24 mouse cellular contexts compared by ENCODE assay signal in genomic region chr12:76898141-76898540, GRCm38 (mm10).
"Had no signal": no experiment of that assay in that cellular context is flagged by ENCODE, and none has a peak within 500 bp of the region (broad histone marks: within the 10 kb centered on the region; RNA-seq: fewer than 3 reads in every experiment).

No protein-coding gene starts in this region.

- H3K9me3 ChIP-seq: limb, embryonic 10.5 days; limb, embryonic 13.5 days; liver, embryonic 12.5 days; liver, embryonic 15.5 days; lung, embryonic 15.5 days; megakaryocyte, embryonic 14.5 days; midbrain, embryonic 10.5 days; neural tube, embryonic 12.5 days; neural tube, embryonic 15.5 days; stomach, embryonic 15.5 days had no signal

- H3K4me1 ChIP-seq: lung, embryonic 15.5 days; neural tube, embryonic 12.5 days; stomach, embryonic 15.5 days had no signal

- H3K36me3 ChIP-seq: lung, embryonic 15.5 days had no signal

- H3K4me2 ChIP-seq: limb, embryonic 13.5 days; liver, embryonic 12.5 days; liver, embryonic 15.5 days; lung, embryonic 15.5 days; neural tube, embryonic 12.5 days; neural tube, embryonic 15.5 days; stomach, embryonic 15.5 days had no signal

- DNase-seq: kidney, adult 9 months; kidney, postnatal 25 days; layer of hippocampus, adult 9-11 months; liver; lung, adult 18-20 months; lung, postnatal 10 days; lung, postnatal 36 days; midbrain, embryonic 14.5 days; right cerebral cortex, adult 18-20 months; right cerebral cortex, postnatal 14 days; right cerebral cortex, postnatal 4 days; thymus, postnatal 25 days had no signal

- ATAC-seq: liver, embryonic 12.5 days had no signal

- H3K9ac ChIP-seq: limb, embryonic 13.5 days; liver, embryonic 12.5 days; liver, embryonic 15.5 days; lung, embryonic 15.5 days; neural tube, embryonic 12.5 days; neural tube, embryonic 15.5 days; stomach, embryonic 15.5 days had no signal

- H3K4me3 ChIP-seq: layer of hippocampus, adult 2 months; limb, embryonic 10.5 days; limb, embryonic 13.5 days; liver, embryonic 12.5 days; liver, embryonic 15.5 days; lung, embryonic 15.5 days; megakaryocyte, embryonic 14.5 days; midbrain, embryonic 10.5 days; neural tube, embryonic 12.5 days; neural tube, embryonic 15.5 days; stomach, embryonic 15.5 days had no signal

- H3K27me3 ChIP-seq: limb, embryonic 13.5 days; liver, embryonic 12.5 days; liver, embryonic 15.5 days; lung, embryonic 15.5 days; megakaryocyte, embryonic 14.5 days; neural tube, embryonic 12.5 days; neural tube, embryonic 15.5 days; stomach, embryonic 15.5 days had no signal

- H3K27ac ChIP-seq: kidney, postnatal 0 days; layer of hippocampus, adult 2 months; limb, embryonic 10.5 days; limb, embryonic 13.5 days; liver, embryonic 12.5 days; liver, embryonic 15.5 days; lung, embryonic 15.5 days; midbrain, embryonic 10.5 days; neural tube, embryonic 12.5 days; neural tube, embryonic 15.5 days; stomach, embryonic 15.5 days had no signal
